Mouse (Mus musculus): ENCODE measurements around the gene Pdgfc. TPM values are rescaled to one million over a fixed set of nuclear protein-coding genes. Genes with fewer than 3 reads are reported as not detected.

The Pdgfc gene
- polyA plus RNA-seq, 1 experiment = 0.19 TPM

- Histone ChIP-seq H3K4me3 (replicated peaks) (no peak overlapping the region), H3K9me3 (no peaks in the 10 kb centered on the region), H3K27me3 (replicated peaks) (no peaks in the 10 kb centered on the region), H3K4me1 (no peaks in the 10 kb centered on the region), H3K36me3 (replicated peaks; ENCODE audit: low read length) (no peaks in the 10 kb centered on the region)
- TF ChIP-seq GATA1 (IDR thresholded peaks at IDR 0.05; ENCODE audit: borderline replicate concordance, low read length) = no peak
- no peak for TF ChIP-seq FLI1 (IDR thresholded peaks at IDR 0.05; ENCODE audit: low read length)
Observed at GRCm38 (mm10) chr3:81174832-81175231, 138.6 kb downstream of the Pdgfc start.

- TF ChIP-seq GATA1 (IDR thresholded peaks at IDR 0.05; ENCODE audit: borderline replicate concordance, low read length) = no peak
- no peak for TF ChIP-seq FLI1 (IDR thresholded peaks at IDR 0.05; ENCODE audit: low read length)
- no peaks in the 10 kb centered on the region for H3K4me1 ChIP-seq
Observed at GRCm38 (mm10) chr3:81181319-81182013, 145.2 kb downstream of the Pdgfc start.

GRCm38 (mm10) chr3:81196937-81197336, 160.7 kb downstream of the Pdgfc start:
- H3K9me3 ChIP-seq = no peaks in the 10 kb centered on the region
- no peak for TF ChIP-seq FLI1 (IDR thresholded peaks at IDR 0.05; ENCODE audit: low read length)
- no peak for TF ChIP-seq GATA1 (IDR thresholded peaks at IDR 0.05; ENCODE audit: borderline replicate concordance, low read length)
- no peaks in the 10 kb centered on the region for H3K27me3 ChIP-seq (replicated peaks)
- H3K4me1 ChIP-seq = no peaks in the 10 kb centered on the region
- H3K4me3 ChIP-seq (replicated peaks) = no peak overlapping the region
- no peaks in the 10 kb centered on the region for H3K36me3 ChIP-seq (replicated peaks; ENCODE audit: low read length)

More at GRCm38 (mm10) chr3:81181319-81182013, 145.2 kb downstream of the Pdgfc start:
- H3K27me3 ChIP-seq (replicated peaks) = no peaks in the 10 kb centered on the region
- no peak overlapping the region for H3K4me3 ChIP-seq (replicated peaks)
- no peaks in the 10 kb centered on the region for H3K9me3 ChIP-seq
- no peaks in the 10 kb centered on the region for H3K36me3 ChIP-seq (replicated peaks; ENCODE audit: low read length)

GRCm38 (mm10) chr3:81197644-81198043, 161.4 kb downstream of the Pdgfc start:
- Histone ChIP-seq H3K27me3 (replicated peaks) (no peaks in the 10 kb centered on the region), H3K4me3 (replicated peaks) (no peak overlapping the region), H3K36me3 (replicated peaks; ENCODE audit: low read length) (no peaks in the 10 kb centered on the region), H3K9me3 (no peaks in the 10 kb centered on the region), H3K4me1 (no peaks in the 10 kb centered on the region)
- TF ChIP-seq GATA1 (IDR thresholded peaks at IDR 0.05; ENCODE audit: borderline replicate concordance, low read length) = no peak
- TF ChIP-seq FLI1 (IDR thresholded peaks at IDR 0.05; ENCODE audit: low read length) = no peak

- H3K4me1 ChIP-seq = no peaks in the 10 kb centered on the region
- no peak for TF ChIP-seq FLI1 (IDR thresholded peaks at IDR 0.05; ENCODE audit: low read length)
- no peak for TF ChIP-seq GATA1 (IDR thresholded peaks at IDR 0.05; ENCODE audit: borderline replicate concordance, low read length)
- H3K9me3 ChIP-seq = no peaks in the 10 kb centered on the region
- H3K4me3 ChIP-seq (replicated peaks) = no peak overlapping the region
- H3K36me3 ChIP-seq (replicated peaks; ENCODE audit: low read length) = no peaks in the 10 kb centered on the region
- H3K27me3 ChIP-seq (replicated peaks) = no peaks in the 10 kb centered on the region
Observed at GRCm38 (mm10) chr3:81200647-81201046, 164.4 kb downstream of the Pdgfc start.

GRCm38 (mm10) chr3:81205201-81205600, 169.0 kb downstream of the Pdgfc start:
- no peaks in the 10 kb centered on the region for H3K36me3 ChIP-seq (replicated peaks; ENCODE audit: low read length)
- no peaks in the 10 kb centered on the region for H3K4me1 ChIP-seq
- no peaks in the 10 kb centered on the region for H3K27me3 ChIP-seq (replicated peaks)
- H3K9me3 ChIP-seq = no peaks in the 10 kb centered on the region
- no peak for TF ChIP-seq FLI1 (IDR thresholded peaks at IDR 0.05; ENCODE audit: low read length)
- no peak for TF ChIP-seq GATA1 (IDR thresholded peaks at IDR 0.05; ENCODE audit: borderline replicate concordance, low read length)
- no peak overlapping the region for H3K4me3 ChIP-seq (replicated peaks)

GRCm38 (mm10) chr3:81208246-81208645, 172.0 kb downstream of the Pdgfc start:
- Histone ChIP-seq H3K36me3 (replicated peaks; ENCODE audit: low read length) (no peaks in the 10 kb centered on the region), H3K4me3 (replicated peaks) (no peak overlapping the region), H3K27me3 (replicated peaks) (no peaks in the 10 kb centered on the region), H3K4me1 (no peaks in the 10 kb centered on the region), H3K9me3 (no peaks in the 10 kb centered on the region)
- TF ChIP-seq GATA1 (IDR thresholded peaks at IDR 0.05; ENCODE audit: borderline replicate concordance, low read length) = no peak
- TF ChIP-seq FLI1 (IDR thresholded peaks at IDR 0.05; ENCODE audit: low read length) = no peak

GRCm38 (mm10) chr3:81211147-81211546, 174.9 kb downstream of the Pdgfc start:
- H3K4me3 ChIP-seq (replicated peaks) = no peak overlapping the region
- H3K9me3 ChIP-seq = no peaks in the 10 kb centered on the region
- TF ChIP-seq FLI1 (IDR thresholded peaks at IDR 0.05; ENCODE audit: low read length) (no peak), GATA1 (IDR thresholded peaks at IDR 0.05; ENCODE audit: borderline replicate concordance, low read length) (no peak)
- H3K27me3 ChIP-seq (replicated peaks) = no peaks in the 10 kb centered on the region
- no peaks in the 10 kb centered on the region for H3K4me1 ChIP-seq
- H3K36me3 ChIP-seq (replicated peaks; ENCODE audit: low read length) = no peaks in the 10 kb centered on the region

- Histone ChIP-seq H3K27me3 (replicated peaks) (no peaks in the 10 kb centered on the region), H3K4me1 (no peaks in the 10 kb centered on the region), H3K4me3 (replicated peaks) (no peak overlapping the region), H3K36me3 (replicated peaks; ENCODE audit: low read length) (no peaks in the 10 kb centered on the region), H3K9me3 (no peaks in the 10 kb centered on the region)
- TF ChIP-seq FLI1 (IDR thresholded peaks at IDR 0.05; ENCODE audit: low read length) = no peak
- TF ChIP-seq GATA1 (IDR thresholded peaks at IDR 0.05; ENCODE audit: borderline replicate concordance, low read length) = no peak
Observed at GRCm38 (mm10) chr3:81211666-81212065, 175.4 kb downstream of the Pdgfc start.

- TF ChIP-seq FLI1 (IDR thresholded peaks at IDR 0.05; ENCODE audit: low read length) (no peak), GATA1 (IDR thresholded peaks at IDR 0.05; ENCODE audit: borderline replicate concordance, low read length) (no peak)
- no peaks in the 10 kb centered on the region for H3K36me3 ChIP-seq (replicated peaks; ENCODE audit: low read length)
- H3K4me3 ChIP-seq (replicated peaks) = no peak overlapping the region
- H3K4me1 ChIP-seq = no peaks in the 10 kb centered on the region
- no peaks in the 10 kb centered on the region for H3K27me3 ChIP-seq (replicated peaks)
- no peaks in the 10 kb centered on the region for H3K9me3 ChIP-seq
Observed at GRCm38 (mm10) chr3:81215547-81216118, 179.4 kb downstream of the Pdgfc start.
